Mouse (Mus musculus) thymus, postnatal 36 days (tissue): Measurements from ENCODE around the gene Trim17.

Experiments used
- DNase-seq, 2 experiments: peaks; one replicate each; pipeline ENCODE4 v3.0.0; 2022; ENCODE audit warnings: mixed read lengths in 2 of 2

Gene Trim17

GRCm38 (mm10) chr11:58995061-58995806, 40.7 kb downstream of the Trim17 start:
- DNase-seq, result no peak

GRCm38 (mm10) chr11:58995807-58996370, 41.4 kb downstream of the Trim17 start:
- DNase-seq, result peak; percentile 75 to 84

DNA sequence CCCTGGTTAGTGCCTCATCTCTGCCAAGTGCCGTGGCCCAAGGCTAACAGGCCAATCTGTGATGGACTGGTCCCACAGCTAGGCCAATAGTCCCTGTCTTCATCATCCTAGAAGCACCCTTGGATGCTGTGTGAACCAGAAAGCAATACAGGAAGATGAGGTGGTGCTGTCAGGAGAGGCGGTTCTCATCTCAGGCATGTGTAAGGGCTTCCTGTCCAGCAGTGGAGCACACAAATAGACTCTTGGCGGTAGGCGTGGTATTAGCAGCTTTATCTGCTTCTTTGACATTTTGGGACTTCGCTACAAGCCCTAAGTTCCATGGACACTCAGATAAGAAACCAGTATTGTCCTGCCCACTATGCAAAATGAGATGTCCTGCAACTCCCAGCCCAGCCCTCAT, 43.1 kb downstream of the Trim17 start:
- no peak for DNase-seq

GRCm38 (mm10) chr11:58999158-58999557, 44.7 kb downstream of the Trim17 start:
- no peak for DNase-seq

- no peak for DNase-seq
These were observed 45.3 kb downstream of the Trim17 start for GRCm38 (mm10) chr11:58999830-59000229.

DNA sequence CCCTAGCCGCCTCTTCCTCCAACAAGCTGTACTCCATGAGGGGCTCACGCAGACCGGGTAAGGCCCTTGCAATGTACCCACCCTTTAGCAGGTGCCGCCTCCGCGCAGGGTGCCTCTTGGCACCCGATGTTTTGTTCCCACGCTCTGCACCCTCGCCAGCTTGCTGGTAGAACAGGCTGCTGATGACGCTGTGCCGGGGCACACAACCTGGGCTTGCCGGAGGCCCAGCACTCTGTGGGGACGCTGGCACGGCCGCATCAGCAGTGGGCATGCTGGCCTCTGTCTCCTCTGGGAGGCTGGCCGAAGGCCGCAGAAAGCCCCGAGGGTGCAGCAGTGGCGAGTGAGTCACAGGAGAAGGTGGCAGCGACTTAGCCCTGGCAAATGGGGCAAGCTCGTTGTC, 46.1 kb downstream of the Trim17 start:
- no peak for DNase-seq

- DNase-seq, result no peak
These were observed 48.0 kb downstream of the Trim17 start for GRCm38 (mm10) chr11:59002327-59003079.

GRCm38 (mm10) chr11:59015052-59015451, 60.6 kb downstream of the Trim17 start:
- peak; percentile 44 to 50 for DNase-seq
